Mouse (Mus musculus) MEL (cell line): ENCODE measurements at regions not wholly inside any gene's neighbourhood (a gene's known extent, or its start where the extent isn't known, plus 50 kb on each side); places are given as distances from the start of the nearest gene placed in this dataset.

ENCODE experiments used
- DNase-seq: peaks from one replicate; pipeline ENCODE4 v3.0.0; 2011; ENCODE audit warnings: low read depth, low spot score
- H3K27ac ChIP-seq: 2 replicates; pipeline ENCODE4 v1.5.1; 2012; ENCODE audit warnings: low read depth, mild to moderate bottlenecking, control low read depth, low read length, moderate library complexity; ENCODE audit not compliant: control insufficient read depth
- H3K27me3 ChIP-seq, 2 experiments: fragments of 150-350 bp in 1 of 2; sonication (generic) in 1 of 2; 2 replicates each; pipeline ENCODE4 v1.6.1; 2012; ENCODE audit warnings: low read length in 2 of 2, mild to moderate bottlenecking in 2 of 2, improper control_type of control experiment in 1 of 2, moderate library complexity in 1 of 2; ENCODE audit not compliant: insufficient read depth in 2 of 2, control insufficient read depth in 1 of 2
- H3K36me3 ChIP-seq, 2 experiments: 2 replicates each; pipeline ENCODE4 v1.6.1; 2012 to 2014; ENCODE audit warnings: low read length in 2 of 2, improper control_type of control experiment in 1 of 2, inconsistent platforms in 1 of 2, mild to moderate bottlenecking in 1 of 2; ENCODE audit not compliant: insufficient read depth in 2 of 2, control insufficient read depth in 1 of 2
- H3K4me1 ChIP-seq, 2 experiments: fragments of 150-350 bp in 1 of 2; sonication (generic) in 1 of 2; 2 replicates each; pipeline ENCODE4 v1.6.1; 2012; ENCODE audit warnings: low read length in 2 of 2, improper control_type of control experiment in 1 of 2, mild to moderate bottlenecking in 1 of 2; ENCODE audit not compliant: insufficient read depth in 2 of 2, control insufficient read depth in 1 of 2
- H3K4me3 ChIP-seq, 2 experiments: fragments of 150-350 bp in 1 of 2; sonication (generic) in 1 of 2; 2 replicates each; pipeline ENCODE4 v1.5.1; 2012; ENCODE audit warnings: low read depth in 2 of 2, low read length in 2 of 2, mild to moderate bottlenecking in 2 of 2, moderate library complexity in 2 of 2, control low read depth in 1 of 2, improper control_type of control experiment in 1 of 2; ENCODE audit not compliant: control insufficient read depth in 1 of 2, insufficient read depth in 1 of 2
- H3K79me2 ChIP-seq: 2 replicates; pipeline ENCODE4 v1.6.1; 2012; ENCODE audit warnings: mild to moderate bottlenecking, low read length, moderate library complexity; ENCODE audit not compliant: control insufficient read depth, poor library complexity, insufficient read depth
- H3K9ac ChIP-seq: 2 replicates; pipeline ENCODE4 v1.6.1; 2012; ENCODE audit warnings: low read depth, mild to moderate bottlenecking, control low read depth, low read length, moderate library complexity; ENCODE audit not compliant: control insufficient read depth, poor library complexity, severe bottlenecking
- H3K9me3 ChIP-seq: fragments of 150-350 bp; sonication (generic); replicated peaks from 2 replicates; pipeline ENCODE4 v1.6.1; 2012; ENCODE audit warnings: mild to moderate bottlenecking, low read length, improper control_type of control experiment, moderate library complexity; ENCODE audit not compliant: insufficient read depth
- CTCF ChIP-seq, 3 experiments: IDR thresholded peaks in 2 of 3; conservative IDR thresholded peaks in 1 of 3; 2 replicates each; pipeline ENCODE4 v1.5.1; 2011 to 2012; ENCODE audit warnings: low read length in 3 of 3, low read depth in 2 of 3, mild to moderate bottlenecking in 2 of 3, improper control_type of control experiment in 1 of 3, inconsistent platforms in 1 of 3, mixed read lengths in 1 of 3, moderate library complexity in 1 of 3; ENCODE audit not compliant: control insufficient read depth in 1 of 3, insufficient read depth in 1 of 3, poor library complexity in 1 of 3, severe bottlenecking in 1 of 3
- ELF1 ChIP-seq: IDR thresholded peaks from 2 replicates; pipeline ENCODE4 v1.6.1; 2014; ENCODE audit warnings: low read depth, mild to moderate bottlenecking, inconsistent platforms, low read length, improper control_type of control experiment, moderate library complexity
- EP300 ChIP-seq, 2 experiments: IDR thresholded peaks; 2 replicates each; pipeline ENCODE4 v1.6.1; 2011; ENCODE audit warnings: improper control_type of control experiment in 2 of 2, low read length in 2 of 2, low read depth in 1 of 2, mild to moderate bottlenecking in 1 of 2
- HCFC1 ChIP-seq: IDR thresholded peaks from 2 replicates; pipeline ENCODE4 v1.6.1; 2012; ENCODE audit warnings: low read depth, mild to moderate bottlenecking, inconsistent platforms, low read length, improper control_type of control experiment, moderate library complexity
- KAT2A ChIP-seq: conservative IDR thresholded peaks from 2 replicates; pipeline ENCODE4 v1.6.1; 2012; ENCODE audit warnings: low read depth, low read length, improper control_type of control experiment, inconsistent platforms
- MAFK ChIP-seq: IDR thresholded peaks from 2 replicates; pipeline ENCODE4 v1.6.1; 2011; ENCODE audit warnings: low read depth, mild to moderate bottlenecking, low read length, improper control_type of control experiment, borderline replicate concordance
- MYB ChIP-seq: IDR thresholded peaks from 2 replicates; pipeline ENCODE4 v1.6.1; 2011; ENCODE audit warnings: mild to moderate bottlenecking, low read depth, low read length, improper control_type of control experiment
- NRF1 ChIP-seq: IDR thresholded peaks from 2 replicates; pipeline ENCODE4 v1.6.1; 2014; ENCODE audit warnings: low read depth, mild to moderate bottlenecking, inconsistent platforms, low read length, improper control_type of control experiment, moderate library complexity; ENCODE audit not compliant: poor library complexity, insufficient read depth, severe bottlenecking
- POLR2A ChIP-seq, 2 experiments: IDR thresholded peaks; 2 replicates each; pipeline ENCODE4 v1.6.1; 2011 to 2012; ENCODE audit warnings: low read length in 2 of 2, mild to moderate bottlenecking in 2 of 2, control low read depth in 1 of 2, improper control_type of control experiment in 1 of 2, low read depth in 1 of 2, moderate library complexity in 1 of 2; ENCODE audit not compliant: control insufficient read depth in 1 of 2, insufficient read depth in 1 of 2, poor library complexity in 1 of 2
- POLR2AphosphoS2 ChIP-seq: IDR thresholded peaks from 2 replicates; pipeline ENCODE4 v1.6.1; 2011; ENCODE audit warnings: low read length, improper control_type of control experiment
- SIN3A ChIP-seq: IDR thresholded peaks from 2 replicates; pipeline ENCODE4 v1.6.1; 2012; ENCODE audit warnings: low read length, improper control_type of control experiment, inconsistent platforms
- SMC3 ChIP-seq: IDR thresholded peaks from 2 replicates; pipeline ENCODE4 v1.6.1; 2011; ENCODE audit warnings: low read depth, low read length, improper control_type of control experiment
- TAL1 ChIP-seq: IDR thresholded peaks from 2 replicates; pipeline ENCODE4 v1.6.1; 2012; ENCODE audit warnings: mild to moderate bottlenecking, inconsistent platforms, low read length, moderate library complexity, mixed read lengths
- UBTF ChIP-seq: IDR thresholded peaks from 2 replicates; pipeline ENCODE4 v1.6.1; 2012; ENCODE audit warnings: low read depth, mild to moderate bottlenecking, inconsistent platforms, low read length, improper control_type of control experiment, moderate library complexity, borderline replicate concordance; ENCODE audit not compliant: insufficient read depth
- USF1 ChIP-seq: IDR thresholded peaks from 2 replicates; pipeline ENCODE4 v1.6.1; 2014; ENCODE audit warnings: low read depth, mild to moderate bottlenecking, inconsistent platforms, low read length, improper control_type of control experiment, moderate library complexity
- ZC3H11A ChIP-seq: IDR thresholded peaks from 2 replicates; pipeline ENCODE4 v1.6.1; 2012; ENCODE audit warnings: low read depth, mild to moderate bottlenecking, inconsistent platforms, low read length, improper control_type of control experiment
- ZMIZ1 ChIP-seq: IDR thresholded peaks from 2 replicates; pipeline ENCODE4 v1.6.1; 2012; ENCODE audit warnings: low read depth, mild to moderate bottlenecking, inconsistent platforms, low read length, improper control_type of control experiment, moderate library complexity
- ZNF384 ChIP-seq: IDR thresholded peaks from 2 replicates; pipeline ENCODE4 v1.6.1; 2012; ENCODE audit warnings: low read depth, mild to moderate bottlenecking, inconsistent platforms, low read length, improper control_type of control experiment

DNA sequence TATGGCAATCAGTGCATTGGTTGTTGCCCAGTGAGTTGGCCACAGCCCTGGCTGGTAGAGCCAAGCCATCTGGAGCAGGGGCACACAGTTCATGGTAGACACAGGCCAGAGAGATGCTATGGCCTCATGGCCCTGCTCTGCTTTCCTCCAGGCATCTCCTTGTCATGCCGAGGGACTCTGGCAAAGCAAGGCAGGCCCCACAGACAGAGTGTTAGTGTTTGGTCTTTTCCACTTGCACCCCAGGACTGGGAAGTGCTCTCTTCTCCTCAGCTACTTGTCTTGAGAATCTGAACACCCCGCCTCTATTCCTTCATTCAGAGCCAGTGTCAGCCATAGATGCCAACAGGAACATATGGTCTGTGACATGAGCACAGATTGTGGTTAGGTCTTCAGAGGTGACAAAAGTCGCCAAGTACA, 148.1 kb upstream of the Pgrmc2 start:
- H3K27ac ChIP-seq: no peak overlapping the region
- TF ChIP-seq POLR2A (IDR thresholded peaks at IDR 0.05; ENCODE audit: control insufficient read depth in 1 of 2, insufficient read depth in 1 of 2, low read depth in 1 of 2, low read length in 2 of 2, poor library complexity in 1 of 2): no peak
- TF ChIP-seq NRF1: no peak
- no peak for TF ChIP-seq EP300 (IDR thresholded peaks at IDR 0.05; ENCODE audit: low read depth in 1 of 2, low read length in 2 of 2)
- TF ChIP-seq CTCF (IDR thresholded peaks at IDR 0.05 in 2 of 3, conservative IDR thresholded peaks at IDR 0.05 in 1 of 3; ENCODE audit: control insufficient read depth in 1 of 3, insufficient read depth in 1 of 3, low read depth in 2 of 3, low read length in 3 of 3, poor library complexity in 1 of 3, severe bottlenecking in 1 of 3): no peak
- TF ChIP-seq ELF1: no peak
- no peak for TF ChIP-seq POLR2AphosphoS2
- no peak for TF ChIP-seq KAT2A
- TF ChIP-seq MAFK: no peak
- TF ChIP-seq ZNF384: no peak
- TF ChIP-seq USF1: no peak
- TF ChIP-seq MYB: no peak
- TF ChIP-seq TAL1: no peak
- no peak for TF ChIP-seq ZMIZ1
- H3K27me3 ChIP-seq: no peaks in the 10 kb centered on the region
- no peaks in the 10 kb centered on the region for H3K9me3 ChIP-seq
- H3K79me2 ChIP-seq: no peaks in the 10 kb centered on the region
- H3K4me1 ChIP-seq: no peaks in the 10 kb centered on the region
- no peak overlapping the region for H3K4me3 ChIP-seq
- H3K9ac ChIP-seq: no peak overlapping the region
- H3K36me3 ChIP-seq: no peaks in the 10 kb centered on the region
- DNase-seq: no peak

DNA sequence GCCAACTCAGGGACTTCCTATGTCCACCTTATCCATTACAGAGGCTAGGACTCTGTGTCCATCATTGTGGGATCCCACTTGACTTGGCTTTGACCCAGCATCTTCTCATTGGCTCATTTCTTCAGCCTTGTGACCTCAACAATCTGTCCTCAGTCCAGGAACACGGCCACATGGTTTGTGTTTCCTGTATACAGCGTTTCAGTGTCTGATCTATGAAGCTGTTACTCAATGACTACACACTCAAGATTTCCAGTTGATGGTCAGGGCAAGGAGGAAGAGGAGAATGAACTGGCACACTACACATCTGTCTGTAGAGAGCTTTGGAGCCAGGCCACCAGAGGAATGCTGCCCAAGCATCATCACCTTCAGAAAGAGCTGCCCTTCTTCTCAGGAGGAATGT, 146.6 kb upstream of the Pgrmc2 start:
- Histone ChIP-seq H3K27me3 (no peaks in the 10 kb centered on the region), H3K9ac (no peak overlapping the region), H3K9me3 (no peaks in the 10 kb centered on the region), H3K79me2 (no peaks in the 10 kb centered on the region), H3K4me3 (no peak overlapping the region), H3K36me3 (no peaks in the 10 kb centered on the region), H3K27ac (no peak overlapping the region), H3K4me1 (no peaks in the 10 kb centered on the region)
- DNase-seq: no peak
- TF ChIP-seq UBTF (no peak), ZNF384 (no peak), SMC3 (no peak), ZC3H11A (no peak), SIN3A (no peak), ZMIZ1 (no peak), HCFC1 (no peak), CTCF (IDR thresholded peaks at IDR 0.05 in 2 of 3, conservative IDR thresholded peaks at IDR 0.05 in 1 of 3; ENCODE audit: control insufficient read depth in 1 of 3, insufficient read depth in 1 of 3, low read depth in 2 of 3, low read length in 3 of 3, poor library complexity in 1 of 3, severe bottlenecking in 1 of 3) (no peak)
